Mouse (Mus musculus) thymus, postnatal 14 days (tissue): ENCODE measurements around the gene Mbl1.

Experiments used
- DNase-seq: peaks from one replicate; pipeline ENCODE4 v3.0.0; 2021

Mbl1 gene

DNA sequence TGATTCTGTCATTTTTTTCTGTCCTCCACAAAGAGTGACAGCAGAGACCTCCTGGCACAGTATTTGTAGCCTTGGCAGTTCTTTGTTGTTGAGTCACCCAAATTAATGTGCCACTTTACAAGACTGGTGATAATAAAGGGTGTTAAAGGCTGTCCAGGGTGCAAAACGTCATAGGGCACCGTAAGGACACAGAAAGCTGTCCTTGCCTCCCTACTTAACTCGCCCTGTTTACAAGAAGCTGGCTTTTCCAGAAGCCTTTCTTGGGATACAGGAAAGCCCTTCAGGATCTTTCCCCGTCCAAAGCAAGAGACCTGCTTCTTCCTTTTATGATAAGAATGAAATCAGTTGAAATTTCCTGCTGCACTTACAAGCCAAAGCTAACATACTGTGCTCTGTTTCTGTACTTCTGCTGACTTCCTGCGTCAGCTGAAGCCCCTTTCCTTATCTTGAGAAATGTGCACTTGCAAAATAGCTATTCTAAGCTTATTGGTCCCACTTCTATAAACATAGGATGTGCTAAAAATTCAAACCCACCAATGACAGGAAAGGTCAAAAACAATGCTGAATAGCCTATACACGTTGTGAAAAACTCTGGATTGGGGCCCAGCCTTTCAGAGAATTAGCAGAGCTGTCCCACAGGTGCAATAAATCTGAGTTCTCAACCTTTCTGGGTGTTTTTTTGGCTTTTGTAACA is 46.9 kb downstream of the Mbl1 start:
- no peak for DNase-seq
